Mouse (Mus musculus): ENCODE results near the gene Fam189a1.

Fam189a1 gene

DNA sequence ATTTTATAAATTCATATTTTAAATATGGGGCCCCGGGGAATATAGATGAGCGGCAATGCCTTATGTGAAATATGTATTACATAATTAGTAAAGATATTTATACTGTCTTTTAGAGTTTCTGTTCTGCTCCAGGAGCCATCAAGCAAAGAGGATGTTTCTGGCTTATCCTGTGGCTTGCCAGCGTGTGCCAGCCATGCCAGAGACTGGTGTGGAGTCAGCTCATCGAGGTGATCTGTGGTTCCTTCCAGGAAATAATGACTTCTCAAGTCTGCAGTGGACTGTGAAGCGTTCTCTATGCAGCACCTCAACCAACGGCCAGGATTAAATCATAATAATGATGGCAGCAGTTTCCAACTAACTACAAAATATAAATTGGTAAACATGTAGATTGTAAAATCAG, 125.2 kb downstream of the Fam189a1 start:
- no peak for DNase-seq

DNA sequence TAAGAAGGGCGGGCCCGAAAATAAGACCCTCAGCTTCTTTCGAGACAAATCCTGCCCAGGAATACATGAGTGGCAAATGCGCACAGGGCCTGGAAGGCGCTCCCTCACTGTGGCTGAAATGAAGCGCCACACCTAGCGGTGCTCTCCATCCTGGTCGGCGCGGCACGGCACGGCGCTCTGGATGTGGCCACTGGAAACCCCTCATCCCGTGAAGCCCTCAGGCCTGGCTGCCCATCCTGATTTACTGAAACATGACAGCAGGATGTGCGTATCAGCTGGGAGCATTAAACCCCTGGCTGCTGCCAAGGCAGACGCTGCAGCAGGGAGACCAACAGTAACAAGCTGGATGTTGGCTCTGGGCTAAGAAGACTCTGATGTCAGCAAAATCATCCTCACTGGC, 126.4 kb downstream of the Fam189a1 start:
- no peak for DNase-seq

DNA sequence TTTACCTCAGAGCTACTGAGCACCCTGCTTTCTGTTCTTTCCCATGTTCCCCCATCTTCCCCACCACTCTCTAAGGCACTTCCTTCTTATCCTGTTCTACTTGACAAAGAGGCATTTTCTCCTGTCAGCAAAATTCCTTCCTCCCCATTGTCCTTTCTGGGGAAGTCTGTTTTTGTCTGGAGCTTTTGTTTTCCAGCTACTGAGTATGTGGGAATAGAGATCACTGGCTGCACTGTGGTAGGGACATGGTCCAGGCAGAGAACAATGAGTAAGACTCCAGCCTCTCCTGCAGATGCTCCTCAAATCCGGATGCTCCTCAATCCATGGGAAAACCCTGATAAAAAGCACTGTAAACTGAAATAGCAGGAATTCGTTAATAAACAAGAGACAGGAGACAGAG, 135.1 kb downstream of the Fam189a1 start:
- DNase-seq = no peak

DNA sequence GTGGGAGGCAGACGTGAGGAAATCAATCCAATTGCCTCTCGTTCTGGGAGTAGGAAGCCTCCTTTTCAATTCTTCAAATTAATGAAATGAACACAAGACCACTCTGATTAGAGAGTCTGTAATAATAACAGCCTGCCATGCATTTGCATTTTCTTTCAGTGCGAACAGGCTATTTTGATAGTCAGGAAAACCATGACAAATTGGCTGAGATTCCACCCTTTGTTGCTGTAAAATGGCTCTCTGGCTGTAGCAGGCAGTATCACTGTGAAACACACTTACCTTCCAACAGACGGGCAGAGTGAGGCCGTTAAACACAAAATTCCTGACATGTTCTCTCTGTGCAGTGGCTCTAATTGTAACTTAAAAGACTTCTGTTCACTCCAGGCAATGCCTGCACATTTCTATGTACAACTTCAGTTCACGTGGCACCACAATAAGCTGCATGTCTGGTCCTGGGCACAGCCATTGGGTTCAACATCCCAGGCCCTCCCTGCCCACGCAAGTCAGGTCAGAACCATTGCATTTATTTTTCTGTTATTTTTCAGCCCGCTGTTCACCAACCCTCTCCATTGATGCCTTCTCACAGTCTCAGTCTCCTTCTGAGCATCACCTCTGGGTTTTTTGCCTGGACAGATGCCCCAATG, 138.2 kb downstream of the Fam189a1 start:
- DNase-seq = no peak

DNA sequence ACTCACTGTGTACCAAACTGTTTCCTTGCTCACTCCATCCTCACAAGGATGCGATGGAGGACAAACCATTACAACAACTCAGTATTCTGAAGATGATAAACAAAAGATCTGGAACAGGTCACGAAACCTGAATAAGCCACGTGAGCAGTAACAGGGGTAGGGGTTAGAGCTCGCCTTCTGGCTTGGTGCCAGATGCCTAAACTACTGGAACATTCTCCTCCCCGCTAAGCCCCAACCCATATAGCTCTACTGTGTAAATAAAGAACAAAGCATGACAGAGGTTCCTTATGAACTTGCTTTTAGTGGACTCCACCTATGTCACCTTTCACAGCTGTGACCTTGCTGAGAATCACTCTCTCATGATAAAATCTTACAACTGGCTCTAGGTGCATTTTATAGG, 139.0 kb downstream of the Fam189a1 start:
- DNase-seq = no peak

DNA sequence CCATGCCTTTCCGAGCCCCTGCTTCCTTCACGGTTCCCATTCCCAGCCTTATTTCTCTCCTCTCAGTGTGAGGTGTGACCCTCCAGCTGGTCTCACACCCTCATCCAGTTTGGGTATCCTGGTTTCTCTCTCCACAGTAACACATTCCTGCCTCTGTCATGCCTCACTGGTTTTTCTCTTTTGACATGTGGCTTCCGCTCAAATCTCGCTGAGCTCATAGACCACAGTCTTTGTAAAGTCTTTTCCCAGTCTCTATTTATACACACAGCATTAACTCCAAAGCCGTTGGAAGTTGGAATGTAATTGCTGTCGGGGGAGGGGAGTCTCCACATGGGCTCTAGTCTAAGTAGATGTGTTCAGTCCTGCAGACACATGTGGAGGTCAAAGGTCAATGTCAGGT, 145.2 kb downstream of the Fam189a1 start:
- no peak for DNase-seq

DNA sequence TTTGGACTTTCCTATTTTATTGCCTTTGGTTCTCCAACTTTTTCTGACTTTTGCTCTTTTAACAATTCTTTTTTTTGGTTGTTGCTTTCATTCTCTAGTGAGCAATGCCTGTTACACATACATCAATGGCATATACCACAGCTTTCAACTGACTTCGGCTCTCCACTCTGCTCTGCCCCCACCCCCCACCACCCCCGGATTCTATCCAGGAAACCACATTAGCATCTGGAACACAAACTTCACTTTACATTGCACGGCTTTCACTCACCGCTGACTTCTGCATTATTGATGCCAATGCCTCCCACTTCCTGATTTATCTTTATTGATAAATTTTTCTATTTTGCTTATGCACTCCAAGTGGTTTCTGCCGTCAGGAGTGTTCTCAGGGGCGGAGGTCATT, 146.1 kb downstream of the Fam189a1 start:
- DNase-seq = peak; percentile 5

DNA sequence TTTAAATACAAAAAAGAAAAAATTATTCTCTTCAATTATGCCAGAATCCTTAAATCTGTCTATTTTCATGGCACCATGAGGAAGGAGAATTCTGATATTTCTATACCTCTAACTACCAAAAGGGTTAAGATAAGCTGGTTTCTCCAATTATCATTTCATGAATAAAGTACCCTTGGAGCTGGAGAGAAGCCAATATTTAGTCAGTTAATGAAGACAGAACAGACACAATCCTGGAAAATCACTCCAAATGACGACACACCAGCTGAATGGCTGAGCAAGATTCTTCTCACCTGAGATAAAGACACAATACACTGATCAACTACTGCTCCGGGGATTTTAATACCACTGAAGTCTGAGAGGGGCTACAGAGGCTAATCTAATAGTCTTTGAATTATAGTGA, 150.6 kb downstream of the Fam189a1 start:
- DNase-seq = no peak

DNA sequence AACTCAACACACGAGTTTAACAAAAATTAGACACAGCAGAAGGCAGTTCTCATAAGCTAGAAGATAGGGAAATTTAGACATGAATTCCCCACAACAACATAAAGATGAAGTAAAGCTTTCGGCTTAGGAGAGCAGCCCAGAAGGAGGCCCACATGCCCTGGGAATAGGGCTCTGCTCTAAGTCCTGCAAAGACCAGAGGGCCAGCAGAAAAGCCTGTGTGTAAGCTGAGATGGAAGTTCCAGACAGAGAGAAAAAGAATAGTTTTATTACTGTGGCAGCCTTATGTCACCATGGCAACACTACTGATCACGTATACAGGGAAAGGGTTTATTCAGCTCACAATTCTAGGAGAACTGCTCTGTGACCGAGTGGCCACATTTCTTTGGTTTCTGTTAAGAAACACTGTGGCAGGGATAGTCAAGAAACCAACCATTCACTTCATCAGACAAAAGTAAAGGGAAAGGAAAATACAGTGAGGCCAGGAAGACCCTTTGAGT, 156.6 kb downstream of the Fam189a1 start:
- no peak for DNase-seq

DNA sequence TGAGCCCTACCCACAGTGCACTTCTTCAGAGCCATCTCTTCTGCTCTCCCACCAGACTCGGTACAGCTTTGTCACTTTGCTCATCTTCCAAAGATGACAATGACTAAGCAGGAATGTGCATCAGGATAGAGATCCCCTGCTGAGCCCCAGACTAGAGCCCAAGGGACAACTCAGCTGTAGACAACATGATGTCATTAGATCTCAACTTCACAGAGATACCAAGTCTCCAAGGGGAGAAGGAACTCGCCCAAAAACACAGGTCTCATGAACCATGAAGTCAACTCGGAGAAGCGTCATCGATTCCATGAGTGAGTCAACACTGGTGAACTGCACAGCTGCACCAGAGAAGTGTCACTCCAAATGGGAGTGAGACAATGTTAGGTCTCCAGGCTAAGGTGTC, 158.6 kb downstream of the Fam189a1 start:
- DNase-seq = no peak

DNA sequence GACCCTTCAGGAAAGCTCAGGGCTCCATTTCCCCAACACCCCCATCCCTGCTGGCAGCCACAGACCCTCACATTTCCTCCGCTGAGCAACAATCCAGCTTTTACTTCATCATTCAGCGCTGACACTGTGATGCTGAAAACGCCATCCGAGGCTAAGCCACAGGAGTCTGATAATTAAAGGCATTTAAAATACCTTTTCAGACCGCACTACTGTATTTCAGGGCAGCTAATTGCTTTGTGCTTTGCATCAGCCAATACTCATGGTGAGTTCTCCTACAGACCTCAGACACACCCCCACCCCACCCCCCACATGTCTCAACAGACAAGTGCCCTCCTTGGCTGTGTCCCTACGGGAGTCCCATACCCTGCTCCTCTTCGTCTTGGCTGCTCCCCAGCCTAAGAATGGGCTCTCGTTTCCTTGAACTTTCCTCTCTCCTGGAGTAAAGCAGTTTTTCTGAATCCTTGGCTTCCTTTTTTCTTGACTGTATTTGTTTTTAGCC, 160.4 kb downstream of the Fam189a1 start:
- no peak for DNase-seq

DNA sequence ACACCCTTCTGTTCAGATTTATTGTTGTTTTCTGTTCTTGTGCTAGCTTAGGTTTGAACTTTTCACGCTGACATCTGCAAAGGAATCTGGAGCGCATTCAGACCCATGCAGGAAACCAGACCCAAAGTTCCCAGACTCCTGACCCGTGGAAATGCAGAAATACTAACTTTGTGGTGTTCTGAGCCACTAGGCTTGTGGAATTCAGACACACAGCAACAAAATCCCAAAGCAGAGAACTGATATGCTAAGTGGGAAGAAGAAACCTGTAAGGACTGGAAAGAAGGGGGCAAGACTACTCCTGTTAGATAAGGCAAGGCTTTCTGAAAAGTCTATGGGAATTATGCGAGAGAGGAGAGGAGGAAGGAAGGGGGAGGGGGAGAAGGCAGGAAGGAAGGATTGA, 167.0 kb downstream of the Fam189a1 start:
- DNase-seq = no peak

DNA sequence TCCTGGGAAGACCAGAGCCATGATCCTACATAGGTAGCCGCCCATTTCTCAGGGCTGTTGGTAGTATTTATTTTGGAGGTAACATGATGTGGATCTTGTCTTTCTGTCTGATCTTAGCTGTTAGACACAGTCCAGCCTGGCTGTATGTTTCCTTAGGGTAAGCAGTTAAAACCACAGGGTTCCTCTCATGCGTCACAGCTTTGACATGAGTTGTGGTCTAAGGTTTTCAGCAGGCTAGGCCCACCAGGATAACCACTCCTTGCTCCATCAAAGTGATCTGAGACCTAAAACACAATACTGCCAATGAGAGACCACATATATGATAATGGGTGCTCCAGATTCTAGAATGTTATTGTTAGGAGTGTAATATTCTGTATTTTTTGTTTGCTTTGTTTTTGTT, 168.4 kb downstream of the Fam189a1 start:
- DNase-seq = no peak

DNA sequence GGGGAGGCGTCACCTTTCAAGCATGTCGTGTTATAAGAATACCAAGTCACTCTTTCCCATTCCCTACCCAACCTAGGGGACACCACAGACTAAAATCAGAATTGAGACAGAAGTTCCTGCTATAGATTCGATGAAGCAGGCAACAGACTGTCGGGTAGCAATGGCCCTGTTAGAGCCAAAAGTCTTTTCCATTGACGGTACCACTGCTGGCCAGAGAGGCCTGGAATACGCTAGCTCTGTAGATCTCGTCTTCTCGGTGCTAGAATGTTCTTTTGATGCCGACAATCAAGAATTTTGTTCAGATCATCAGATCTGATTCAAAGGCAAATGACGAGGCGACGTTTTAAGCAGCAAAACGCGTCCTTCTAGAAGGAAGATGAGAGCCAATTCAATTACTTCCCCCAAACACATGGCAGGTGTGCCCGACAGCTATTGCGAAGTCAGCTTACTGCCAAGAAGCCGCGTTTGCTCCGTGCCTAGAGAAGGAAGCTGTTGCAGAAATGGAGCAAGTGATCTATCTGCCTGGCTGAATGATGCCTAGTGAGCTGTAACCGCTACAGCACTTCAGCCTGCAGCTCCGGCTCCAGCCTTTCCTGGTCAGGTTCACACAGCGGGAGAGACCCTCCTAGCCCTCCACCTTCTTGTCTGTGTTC, 171.8 kb downstream of the Fam189a1 start:
- DNase-seq = no peak

DNA sequence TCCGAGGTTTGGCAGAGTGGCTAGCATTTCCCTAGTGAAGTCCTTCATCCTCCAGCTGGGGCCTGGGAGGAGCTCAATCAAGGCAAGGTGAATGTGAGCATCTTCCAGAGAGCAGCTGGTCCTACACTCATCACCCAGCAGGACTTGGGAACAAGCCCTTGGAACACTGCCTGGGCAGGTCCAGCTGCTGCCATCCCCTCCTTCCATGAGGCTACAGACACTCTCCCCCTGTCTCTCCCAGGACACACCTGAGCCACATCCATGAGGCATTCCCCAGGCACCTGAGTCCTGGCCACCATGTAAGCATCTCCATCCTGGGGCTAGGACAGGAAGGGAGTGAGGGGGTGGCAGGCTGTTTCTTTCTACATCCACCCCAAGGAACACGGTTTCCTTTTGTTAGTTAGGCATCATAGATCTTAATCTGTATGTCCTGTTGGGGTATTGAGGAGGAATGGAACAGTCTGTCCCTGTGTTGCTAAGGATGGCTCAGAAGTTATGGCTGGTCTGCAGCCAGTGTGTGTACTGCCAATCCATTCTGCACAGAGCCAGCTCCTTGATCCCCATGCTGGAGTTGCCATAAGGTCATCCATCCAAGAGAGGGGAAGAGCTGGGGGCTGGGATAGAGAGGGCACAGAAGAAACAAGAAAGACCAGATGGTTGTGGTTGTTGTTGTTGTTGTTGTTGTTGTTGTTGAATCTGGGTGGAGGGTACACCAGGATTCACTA, 174.7 kb downstream of the Fam189a1 start:
- no peak for DNase-seq

DNA sequence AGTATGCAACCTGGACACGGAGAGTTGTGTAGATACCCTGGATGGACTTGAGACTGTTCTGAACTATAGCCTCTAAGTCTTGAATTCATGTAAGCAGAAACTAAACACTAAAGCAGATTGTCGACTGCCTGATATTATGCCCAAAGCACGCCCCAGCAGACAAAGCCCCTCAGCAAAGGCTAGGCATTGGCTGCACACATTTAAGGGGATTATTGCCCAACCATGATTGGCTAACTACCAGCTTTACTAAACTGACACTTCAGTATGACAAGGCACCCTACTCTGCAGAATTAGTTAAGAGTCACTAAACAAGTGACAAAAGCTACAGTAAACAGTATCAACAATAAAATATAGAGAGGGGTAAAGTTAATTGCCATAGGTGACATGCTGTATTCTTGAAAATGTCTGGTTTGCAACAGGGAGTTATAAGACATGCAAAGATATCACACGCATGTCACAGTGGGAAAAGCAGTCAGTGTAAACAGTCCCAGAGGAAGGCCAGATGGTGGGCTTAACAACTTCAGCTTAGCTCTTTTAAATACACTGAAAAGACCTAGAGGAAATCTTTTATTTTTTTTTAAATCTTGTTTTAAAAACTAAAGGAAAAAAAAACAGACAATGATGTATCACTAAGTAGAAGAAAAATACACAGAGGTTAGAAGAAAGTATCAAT, 182.6 kb downstream of the Fam189a1 start:
- no peak for DNase-seq

DNA sequence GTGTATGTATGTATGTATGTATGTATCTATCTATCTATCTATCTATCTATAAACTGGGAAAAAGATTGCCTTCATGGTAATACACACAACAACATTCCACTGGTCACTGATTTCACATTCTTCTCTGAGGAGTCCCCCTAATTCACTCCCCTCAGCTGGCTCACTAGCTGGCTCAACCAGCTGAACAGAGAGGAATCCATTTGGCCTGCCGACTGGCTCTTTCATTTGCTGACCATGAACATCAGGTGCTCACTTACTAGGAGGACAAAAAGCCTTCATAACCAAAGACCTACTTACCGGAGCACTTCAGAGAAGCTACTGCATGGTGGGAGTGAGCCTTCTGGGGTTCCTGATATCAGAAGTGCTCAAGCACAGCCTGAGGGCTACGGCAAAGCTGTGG, 194.2 kb downstream of the Fam189a1 start:
- DNase-seq = no peak

DNA sequence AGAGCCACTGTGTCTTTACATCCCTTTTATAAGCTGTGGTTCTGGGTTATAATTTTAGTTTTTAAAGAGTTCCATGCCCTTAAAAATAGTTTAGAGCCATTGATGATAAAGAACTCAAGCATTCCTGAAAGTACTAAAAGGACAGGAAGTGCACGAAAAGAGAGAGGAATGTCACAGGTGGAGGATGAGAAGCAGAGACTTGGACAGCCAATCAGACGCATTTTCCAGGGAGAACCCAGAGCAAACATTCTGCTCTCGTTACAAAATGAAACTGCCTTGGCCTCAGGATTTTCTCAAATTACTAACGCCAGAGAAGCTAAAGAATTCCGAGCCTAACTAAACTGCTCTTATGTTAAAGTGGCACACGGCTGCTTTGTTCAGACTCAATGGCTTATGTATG, 197.3 kb downstream of the Fam189a1 start:
- DNase-seq = no peak

DNA sequence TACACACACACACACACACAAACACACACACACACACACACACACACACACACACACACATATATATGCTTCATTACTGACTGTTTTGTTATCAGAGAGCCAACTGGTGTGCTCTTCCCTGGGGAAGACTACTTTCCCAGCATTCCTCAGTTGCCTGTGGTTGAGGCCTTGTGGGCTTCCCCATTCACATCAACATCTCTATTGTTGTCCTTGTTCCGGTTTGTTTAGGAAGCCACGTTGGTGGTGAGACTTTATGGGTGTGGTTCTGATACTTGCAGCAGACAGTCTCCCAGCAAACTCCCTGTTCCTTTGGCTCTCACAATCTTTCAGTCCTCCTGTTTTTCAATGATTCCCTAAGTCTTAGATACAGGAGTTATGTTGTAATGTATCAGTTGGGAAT, 204.2 kb downstream of the Fam189a1 start:
- DNase-seq = no peak

DNA sequence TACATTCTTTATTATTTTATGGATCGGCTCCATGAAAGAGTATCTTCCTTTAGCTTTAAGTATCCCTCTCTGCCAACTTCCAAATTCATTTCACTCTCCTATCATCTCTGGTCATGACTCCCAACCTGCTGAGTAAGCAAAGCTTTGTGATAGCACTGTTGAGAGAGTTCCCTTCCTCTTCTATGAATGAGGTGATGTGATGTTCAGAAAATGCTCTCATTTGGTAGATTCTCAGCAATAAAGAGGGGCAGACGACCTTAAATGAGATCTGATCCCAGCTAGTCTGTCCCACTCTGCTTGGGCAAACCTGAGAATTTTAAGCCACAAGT, 205.6 kb downstream of the Fam189a1 start:
- no peak for DNase-seq

DNA sequence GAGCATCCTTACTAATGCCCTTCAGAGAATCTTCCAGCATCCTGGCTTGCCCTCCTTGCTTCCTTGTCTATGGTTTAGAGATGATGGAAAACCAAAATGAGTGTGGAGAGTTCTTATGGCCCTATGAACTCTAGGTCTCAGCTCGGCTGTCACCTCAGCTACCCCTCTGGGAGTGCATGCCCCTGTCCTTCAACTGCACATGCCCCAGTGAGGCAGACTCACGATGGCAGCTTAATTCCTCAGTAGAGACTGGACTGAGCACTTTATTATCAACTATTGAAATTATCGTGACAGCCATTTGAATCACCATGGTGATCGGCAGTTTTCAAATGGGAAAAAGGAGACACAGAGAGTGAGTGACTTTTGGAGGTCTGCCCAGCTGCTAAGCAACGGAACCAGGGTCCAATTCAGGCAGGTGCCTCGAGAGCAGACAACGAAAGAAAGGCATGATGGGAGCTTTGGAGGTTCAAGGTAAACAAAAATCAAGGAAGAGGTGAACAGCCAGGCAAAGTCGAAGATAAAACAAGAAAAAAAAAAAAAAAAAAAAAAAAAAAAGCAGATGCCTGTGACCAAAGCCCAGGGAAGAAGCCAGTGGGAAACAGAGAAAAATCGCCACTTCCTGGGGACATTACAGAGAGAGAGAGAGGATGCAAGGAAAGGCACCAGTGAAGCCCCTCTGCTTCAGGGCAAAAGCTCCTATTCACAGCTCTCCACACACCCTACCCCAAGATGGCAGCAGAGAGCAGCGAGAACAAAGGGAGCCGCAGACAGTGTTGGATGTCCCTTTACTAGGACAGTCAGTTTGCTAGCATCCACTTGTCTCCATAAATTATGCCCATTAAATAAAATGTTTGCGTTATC, 206.2 kb downstream of the Fam189a1 start:
- DNase-seq = peak; percentile 34

DNA sequence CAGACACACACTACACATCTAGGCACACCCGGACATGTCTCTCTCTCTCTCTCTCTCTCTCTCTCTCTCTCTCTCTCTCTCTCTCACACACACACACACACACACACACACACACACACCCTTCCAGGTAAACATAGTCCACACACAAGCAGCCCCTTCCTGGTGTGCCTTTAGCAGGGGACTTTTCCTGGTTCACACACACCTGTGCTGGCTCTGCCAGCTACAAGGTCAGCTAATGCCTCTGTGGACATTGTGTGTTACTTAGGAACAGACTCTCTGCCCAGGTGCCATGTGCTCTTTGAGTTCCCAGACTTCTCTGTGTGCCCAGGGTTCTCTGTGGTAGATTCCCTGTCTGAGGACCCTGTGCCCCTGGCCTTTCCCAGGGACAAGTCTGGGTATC, 206.9 kb downstream of the Fam189a1 start:
- no peak for DNase-seq

DNA sequence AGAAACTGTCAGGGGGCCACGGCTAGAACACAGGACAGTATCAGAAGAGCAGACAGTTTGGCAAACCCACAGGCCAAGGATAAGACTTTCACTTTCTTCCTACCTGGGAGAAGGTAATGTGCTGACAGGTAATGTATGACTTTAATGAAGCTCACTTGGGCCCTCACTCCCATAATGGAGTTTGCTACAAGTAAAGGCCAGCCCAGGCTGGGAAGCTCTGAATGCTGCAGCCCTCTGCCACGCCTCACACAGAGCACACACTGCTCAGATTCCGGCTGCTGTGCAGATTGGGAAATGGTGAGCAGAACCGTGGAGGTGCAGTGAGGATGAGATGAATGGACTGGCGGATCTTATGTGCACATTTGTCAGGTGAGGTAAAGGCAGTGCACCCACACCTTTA, 211.7 kb downstream of the Fam189a1 start:
- DNase-seq = no peak
